ENCODE assay signal across 12 mouse cellular contexts in the genomic region with DNA sequence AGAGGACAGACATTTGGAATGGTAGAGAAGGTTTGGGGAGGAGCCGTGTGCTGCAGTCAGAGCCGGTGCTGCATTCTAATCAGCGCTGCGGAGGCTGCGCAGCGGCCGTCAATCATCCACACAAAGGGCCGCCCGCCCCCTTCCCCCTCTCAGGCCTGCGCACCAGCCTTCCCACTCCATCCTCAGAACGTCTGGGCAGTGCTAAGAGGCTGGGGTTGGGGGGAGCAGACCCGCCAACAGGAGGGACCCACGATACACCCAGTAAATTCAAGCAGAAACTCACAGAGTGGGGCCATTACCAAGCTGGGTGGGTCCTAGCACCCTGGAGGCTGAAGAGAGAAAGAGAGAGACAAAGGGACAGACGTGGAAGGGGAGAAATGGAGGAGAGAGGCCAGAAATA. TPM values are rescaled to one million over a fixed set of nuclear protein-coding genes. Genes with fewer than 3 reads are reported as not detected.
DNase-seq lines count a peak whose midpoint lies in the region; ATAC-seq lines count a peak whose summit lies in the region.
"Had no signal": no experiment of that assay in that cellular context is flagged by ENCODE, and none has a peak within 500 bp of the region (broad histone marks: within the 10 kb centered on the region; RNA-seq: fewer than 3 reads in every experiment).

No protein-coding gene starts in this region.

- ATAC-seq in forebrain, embryonic 13.5 days = peak; percentile 75
- ATAC-seq in limb, embryonic 12.5 days (ENCODE audit: insufficient number of reproducible peaks, insufficient read depth, low FRiP score, low TSS enrichment, low read depth) = no peak
- ATAC-seq: intestine, embryonic 15.5 days had no signal

- no peaks in the 10 kb centered on the region for H3K36me3 ChIP-seq in forebrain, embryonic 13.5 days (ENCODE audit: poor library complexity, severe bottlenecking)
- H3K36me3 ChIP-seq in limb, embryonic 12.5 days = no peaks in the 10 kb centered on the region
- H3K36me3 ChIP-seq: intestine, embryonic 15.5 days; liver, embryonic 15.5 days had no signal

- H3K27me3 ChIP-seq in forebrain, embryonic 13.5 days = peaks cover 78% of the 10 kb centered on the region
- H3K27me3 ChIP-seq in limb, embryonic 12.5 days = peaks cover 77% of the 10 kb centered on the region

- WGBS in forebrain, embryonic 13.5 days = 0% methylated on average over 14 of the region's 14 CpGs
- WGBS in limb, embryonic 12.5 days = 1% methylated on average over 14 of the region's 14 CpGs

- H3K4me3 ChIP-seq in forebrain, embryonic 13.5 days = no peak overlapping the region
- H3K4me3 ChIP-seq in limb, embryonic 12.5 days (replicated peaks) = no peak overlapping the region
- H3K4me3 ChIP-seq: intestine, embryonic 15.5 days; liver, embryonic 15.5 days; myocyte had no signal

- DNase-seq in right cerebral cortex, postnatal 14 days = peak; percentile 57
- DNase-seq in right cerebral cortex, postnatal 36 days (ENCODE audit: low spot score in 2 of 2) = no peak
- peak; percentile 61 for DNase-seq in retina, postnatal 1 day
- DNase-seq in adrenal gland, adult 8-10 months = no peak
- DNase-seq in adrenal gland, postnatal 4 days (ENCODE audit: low spot score in 2 of 2) = no peak
- DNase-seq in adrenal gland, adult 2 months = no peak
- DNase-seq: gastrocnemius, postnatal 36 days had no signal

- H3K4me2 ChIP-seq in forebrain, embryonic 13.5 days = peak overlapping the region; percentile 35
- H3K4me2 ChIP-seq in limb, embryonic 12.5 days = peak overlapping the region; percentile 13; the same call in 1 of the 2 replicates
- H3K4me2 ChIP-seq: intestine, embryonic 15.5 days; liver, embryonic 15.5 days had no signal

- peaks cover 56% of the 10 kb centered on the region for H3K4me1 ChIP-seq in forebrain, embryonic 13.5 days
- H3K4me1 ChIP-seq in limb, embryonic 12.5 days (replicated peaks) = peaks cover 57% of the 10 kb centered on the region
- H3K4me1 ChIP-seq: liver, embryonic 15.5 days had no signal

- peak overlapping the region; percentile 60 for H3K9ac ChIP-seq in forebrain, embryonic 13.5 days
- H3K9ac ChIP-seq in limb, embryonic 12.5 days (replicated peaks) = peak overlapping the region; percentile 8; the same call in 1 of the 2 replicates
- H3K9ac ChIP-seq: intestine, embryonic 15.5 days; liver, embryonic 15.5 days had no signal

- no peaks in the 10 kb centered on the region for H3K9me3 ChIP-seq in forebrain, embryonic 13.5 days (replicated peaks)
- H3K9me3 ChIP-seq in limb, embryonic 12.5 days = no peaks in the 10 kb centered on the region
- H3K9me3 ChIP-seq: intestine, embryonic 15.5 days; liver, embryonic 15.5 days had no signal

- peak overlapping the region; percentile 91 for H3K27ac ChIP-seq in forebrain, embryonic 13.5 days
- no peak overlapping the region for H3K27ac ChIP-seq in limb, embryonic 12.5 days
- H3K27ac ChIP-seq: intestine, embryonic 15.5 days; liver, embryonic 15.5 days had no signal

RNA-seq across cellular contexts. Expression of gene Calcoco1, which starts 22.0 kb away (rescaled TPM):
- polyA plus RNA-seq in forebrain, embryonic 13.5 days (2015; fragmentation: Nextera tagmentation; extraction: Ambion mirVana) = 45.0 and 48.7 TPM in 2 replicates
- 43.0 and 49.4 TPM in 2 replicates for polyA plus RNA-seq in limb, embryonic 12.5 days (2016; fragmentation: Nextera tagmentation; extraction: Ambion mirVana)
- total RNA-seq in adrenal gland, adult 8-10 months (2022) = 100 to 1,000 TPM; 119 to 225 (median 182) TPM
- 100 to 1,000 TPM; 118 to 120 TPM for total RNA-seq in adrenal gland, postnatal 4 days (2021)
- 100 to 1,000 TPM in 1 of 2 experiments, 10 to 100 TPM in 1; 93.4 to 136 TPM for total RNA-seq in adrenal gland, adult 2 months (2021)
- polyA plus RNA-seq in adrenal gland, adult 2 months (2012; rRNA removed) = 75.4 and 89.3 TPM in 2 replicates

Comparison
In these comparisons a context has a peak if more than half of its experiments do, and no peak if none do; other contexts are left out.
1. DNase-seq: peak in right cerebral cortex, postnatal 14 days (single experiment) and retina, postnatal 1 day (single experiment); none in right cerebral cortex, postnatal 36 days (0 of 2), adrenal gland, adult 8-10 months (single experiment), adrenal gland, postnatal 4 days (0 of 2) and adrenal gland, adult 2 months (single experiment).